Mouse (Mus musculus): ENCODE measurements at regions not wholly inside any gene's neighbourhood (a gene's known extent, or its start where the extent isn't known, plus 50 kb on each side); places are given as distances from the start of the nearest gene placed in this dataset.

- TF ChIP-seq POLR2A (IDR thresholded peaks at IDR 0.05; ENCODE audit: borderline replicate concordance, extremely low read depth, insufficient read depth, insufficient read length, poor library complexity, severe bottlenecking) (no peak), CTCF (IDR thresholded peaks at IDR 0.05; ENCODE audit: borderline replicate concordance, extremely low read depth, insufficient read depth, insufficient read length) (no peak)
Measured at GRCm38 (mm10) chr6:66298056-66298455, 237.1 kb upstream of the Mad2l1 start.
